Mouse (Mus musculus) lung, postnatal 0 days (tissue): ENCODE results near the gene Uqcc1.

ENCODE experiments used
- CTCF ChIP-seq: IDR thresholded peaks from 2 replicates; pipeline ENCODE4 v1.5.1; 2016; ENCODE audit warnings: antibody characterized with exemption, mild to moderate bottlenecking
- EP300 ChIP-seq: IDR thresholded peaks from 2 replicates; pipeline ENCODE4 v1.6.1; 2016; ENCODE audit warnings: antibody characterized with exemption, mild to moderate bottlenecking, control low read depth

DNA sequence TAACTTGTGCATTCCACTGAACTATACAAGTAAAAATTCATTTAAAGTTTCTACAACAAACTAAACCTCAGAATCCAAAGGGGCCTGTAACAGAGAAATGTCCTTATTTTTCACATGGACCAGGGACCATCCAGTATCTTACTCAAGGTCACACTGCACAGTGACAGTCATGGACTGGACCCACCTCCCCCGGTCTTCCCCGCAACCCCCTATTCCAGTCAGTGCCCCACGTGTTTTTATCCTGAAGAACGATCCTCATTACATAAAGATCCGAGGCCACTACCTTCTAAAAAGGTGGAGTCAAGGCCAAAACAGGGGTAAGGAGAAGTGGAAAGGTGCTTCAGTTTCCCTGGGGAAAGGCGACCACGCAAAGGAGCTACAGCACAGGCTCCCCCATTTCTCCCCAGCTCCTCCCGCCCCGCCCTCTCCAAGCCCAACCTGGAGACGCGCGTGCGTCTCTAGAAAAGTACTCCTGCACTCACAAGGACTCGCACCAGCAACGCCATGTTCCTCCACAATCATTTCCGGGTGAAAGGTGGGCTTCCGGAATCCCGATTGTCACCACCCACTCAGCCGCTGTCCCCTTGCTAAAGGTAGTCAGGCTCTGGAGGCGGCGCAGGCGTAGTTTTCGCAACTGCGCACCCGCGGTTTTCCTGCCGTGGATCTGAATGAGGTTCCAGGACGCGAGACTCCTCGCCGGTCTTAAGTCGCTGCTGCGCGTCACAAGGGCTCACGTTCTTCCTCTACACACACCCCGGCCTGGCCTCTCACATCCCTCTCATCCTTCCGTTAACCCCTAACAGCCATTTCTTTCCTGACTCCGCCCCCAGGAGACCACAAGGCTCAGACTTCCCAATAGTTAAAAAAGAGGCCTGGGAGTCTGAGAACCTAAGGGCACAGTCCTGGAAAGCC lies at the start of gene Uqcc1:
- TF ChIP-seq EP300 (no peak), CTCF (no peak)
